Mouse (Mus musculus): ENCODE results near the gene Hint1. TPM values are rescaled to one million over a fixed set of nuclear protein-coding genes. Genes with fewer than 3 reads are reported as not detected.

The Hint1 gene
- polyA plus RNA-seq, 1 experiment from 2014 or later = 823 TPM

DNA sequence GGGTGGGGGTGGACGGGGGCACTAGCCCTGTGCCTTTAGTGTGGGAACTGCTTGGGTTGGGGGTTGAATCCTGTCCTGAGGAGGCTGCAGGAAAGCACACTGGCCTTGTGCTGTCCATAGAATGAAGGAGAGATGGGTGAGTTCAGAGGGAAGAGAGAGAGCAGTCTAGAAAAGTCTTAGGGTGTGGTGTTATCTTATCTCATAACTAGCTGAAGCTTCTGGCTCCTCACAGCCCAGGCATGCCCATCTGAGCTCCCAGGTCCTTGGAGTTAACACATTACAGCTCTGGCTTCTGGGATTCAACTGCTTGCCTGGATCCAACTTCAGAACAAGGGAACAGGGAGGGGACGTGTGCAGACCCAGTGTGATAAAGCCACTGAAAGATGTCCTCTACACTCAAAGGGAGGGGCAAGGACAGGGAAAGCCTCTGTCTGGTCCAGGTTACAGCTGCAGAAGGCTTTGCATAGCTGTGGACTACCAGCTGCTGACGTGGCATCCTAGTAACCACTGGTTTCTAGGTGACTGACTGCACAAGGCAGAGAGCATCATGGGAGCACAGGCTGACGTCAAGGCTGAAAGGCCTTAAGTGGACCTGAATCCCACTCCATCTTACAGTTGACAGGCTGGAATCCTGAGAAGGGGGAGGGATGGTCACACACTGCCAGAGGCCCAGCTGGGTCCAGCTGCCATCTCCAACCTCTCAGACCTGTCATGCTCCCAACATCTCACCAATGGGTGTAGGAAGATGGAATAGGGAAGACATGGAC, 37.9 kb downstream of the Hint1 start:
- WGBS = 42% methylated on average over 4 of the region's 4 CpGs
- no peak overlapping the region for H3K9ac ChIP-seq

DNA sequence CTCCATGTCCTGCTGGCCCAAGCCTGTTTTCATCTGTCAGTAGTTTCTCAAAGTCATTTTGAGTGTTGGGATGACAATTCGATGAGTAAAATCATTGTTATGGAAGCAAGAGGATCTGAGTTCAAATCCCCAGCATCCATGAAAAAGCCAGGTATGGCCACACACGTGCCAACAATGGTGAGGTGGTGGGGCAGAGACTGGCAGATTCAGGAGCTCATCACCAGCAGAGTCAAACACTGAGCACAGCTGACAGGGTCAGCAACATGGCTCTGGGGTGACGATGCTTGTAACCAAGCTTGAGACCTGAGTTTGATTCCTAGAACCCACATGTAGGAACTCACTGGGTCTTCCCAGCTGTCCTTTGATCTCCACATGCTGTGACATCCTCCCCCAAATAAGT, 38.9 kb downstream of the Hint1 start:
- WGBS = 76% methylated on average over 3 of the region's 3 CpGs
- H3K4me1 ChIP-seq (replicated peaks) = peaks cover 18% of the 10 kb centered on the region
- no peak overlapping the region for H3K27ac ChIP-seq
- no peak overlapping the region for H3K4me2 ChIP-seq
- H3K27me3 ChIP-seq = no peaks in the 10 kb centered on the region
- H3K4me3 ChIP-seq = no peak overlapping the region
- no peak overlapping the region for H3K9ac ChIP-seq
- H3K36me3 ChIP-seq = peaks cover 19% of the 10 kb centered on the region
- no peak for ATAC-seq (ENCODE audit: low FRiP score)
- H3K9me3 ChIP-seq = no peaks in the 10 kb centered on the region

More for the DNA sequence above, 37.9 kb downstream of the Hint1 start:
- Histone ChIP-seq H3K4me2 (no peak overlapping the region), H3K36me3 (peaks cover 11% of the 10 kb centered on the region), H3K27me3 (no peaks in the 10 kb centered on the region), H3K4me3 (no peak overlapping the region), H3K4me1 (replicated peaks) (peaks cover 18% of the 10 kb centered on the region), H3K27ac (no peak overlapping the region), H3K9me3 (no peaks in the 10 kb centered on the region)
- ATAC-seq (ENCODE audit: low FRiP score) = no peak

DNA sequence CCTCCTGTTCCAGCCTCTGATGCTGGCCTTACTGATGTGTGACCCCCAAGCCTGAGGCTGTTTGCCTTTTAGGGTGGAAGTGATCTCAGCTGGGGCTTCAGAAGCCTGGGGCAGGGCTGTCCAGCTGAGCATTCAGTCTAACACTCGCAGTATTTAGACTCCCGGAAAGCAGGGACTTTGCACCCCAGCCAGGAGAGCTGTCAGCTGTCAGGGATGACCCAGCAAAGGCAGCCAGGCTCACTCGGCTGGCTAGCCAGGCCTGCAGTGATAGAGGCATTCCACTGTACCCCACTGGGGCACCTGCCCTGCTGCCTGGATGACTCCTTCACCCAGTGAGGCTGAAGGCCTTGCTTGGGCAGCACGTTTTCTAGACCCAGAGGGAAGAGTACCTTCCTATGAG, 39.7 kb downstream of the Hint1 start:
- H3K36me3 ChIP-seq = peaks cover 27% of the 10 kb centered on the region
- H3K27me3 ChIP-seq = no peaks in the 10 kb centered on the region
- no peaks in the 10 kb centered on the region for H3K9me3 ChIP-seq
- no peak overlapping the region for H3K4me2 ChIP-seq
- H3K4me1 ChIP-seq (replicated peaks) = peaks cover 18% of the 10 kb centered on the region
- H3K27ac ChIP-seq = no peak overlapping the region
- no peak for ATAC-seq (ENCODE audit: low FRiP score)
- 70% methylated on average over 4 of the region's 4 CpGs for WGBS
- H3K4me3 ChIP-seq = no peak overlapping the region
- H3K9ac ChIP-seq = no peak overlapping the region

DNA sequence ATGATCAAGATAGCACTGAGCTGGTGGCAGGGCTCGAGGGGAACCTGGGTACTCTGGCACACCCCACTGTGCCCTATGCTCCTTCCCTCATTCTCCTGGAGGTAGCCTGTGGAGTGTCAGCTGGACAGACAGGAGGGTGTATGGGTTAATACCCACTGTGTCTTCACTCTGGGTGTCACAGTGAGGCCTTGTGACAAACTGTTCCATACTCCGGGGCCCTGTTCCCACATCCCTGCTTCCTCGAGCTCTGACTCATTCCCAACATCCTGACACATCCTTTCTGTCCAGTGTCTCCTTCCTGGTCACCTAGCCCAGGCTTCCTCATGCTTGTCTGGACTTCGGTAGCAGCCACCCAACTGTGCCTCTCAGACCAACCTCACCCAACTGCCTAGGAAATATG, 40.3 kb downstream of the Hint1 start:
- WGBS = 83% methylated on average over 4 of the region's 4 CpGs

DNA sequence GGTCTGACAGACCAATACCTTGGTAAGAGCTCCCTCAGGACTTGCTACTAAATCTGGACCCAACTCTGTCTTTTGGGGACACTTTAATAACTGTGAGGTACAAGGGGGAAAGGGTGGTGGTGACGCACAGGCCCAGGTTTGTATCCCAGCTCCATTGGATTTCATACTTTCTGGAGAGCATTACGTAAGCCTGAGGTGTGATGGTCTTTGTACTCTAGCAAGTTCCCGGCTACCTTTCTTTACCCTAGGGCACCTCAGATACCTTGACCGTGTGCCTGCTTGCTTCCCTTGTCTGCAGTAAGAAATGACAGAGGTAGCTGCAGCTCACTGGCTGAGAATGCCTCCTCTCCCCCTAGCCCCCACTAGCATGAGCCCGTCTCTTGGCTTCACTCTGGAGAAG, 41.1 kb downstream of the Hint1 start:
- no peak overlapping the region for H3K9ac ChIP-seq
- H3K4me1 ChIP-seq (replicated peaks) = peaks cover 17% of the 10 kb centered on the region
- no peak for ATAC-seq (ENCODE audit: low FRiP score)
- H3K9me3 ChIP-seq = no peaks in the 10 kb centered on the region
- peaks cover 39% of the 10 kb centered on the region for H3K36me3 ChIP-seq
- no peak overlapping the region for H3K4me2 ChIP-seq
- H3K27ac ChIP-seq = no peak overlapping the region
- H3K27me3 ChIP-seq = no peaks in the 10 kb centered on the region
- H3K4me3 ChIP-seq = no peak overlapping the region
- 90% methylated on average over 5 of the region's 5 CpGs for WGBS

More for the DNA sequence above, 40.3 kb downstream of the Hint1 start:
- Histone ChIP-seq H3K36me3 (peaks cover 33% of the 10 kb centered on the region), H3K27me3 (no peaks in the 10 kb centered on the region), H3K9me3 (no peaks in the 10 kb centered on the region), H3K4me1 (replicated peaks) (peaks cover 18% of the 10 kb centered on the region), H3K4me3 (no peak overlapping the region), H3K4me2 (no peak overlapping the region), H3K9ac (no peak overlapping the region), H3K27ac (no peak overlapping the region)
- no peak for ATAC-seq (ENCODE audit: low FRiP score)

DNA sequence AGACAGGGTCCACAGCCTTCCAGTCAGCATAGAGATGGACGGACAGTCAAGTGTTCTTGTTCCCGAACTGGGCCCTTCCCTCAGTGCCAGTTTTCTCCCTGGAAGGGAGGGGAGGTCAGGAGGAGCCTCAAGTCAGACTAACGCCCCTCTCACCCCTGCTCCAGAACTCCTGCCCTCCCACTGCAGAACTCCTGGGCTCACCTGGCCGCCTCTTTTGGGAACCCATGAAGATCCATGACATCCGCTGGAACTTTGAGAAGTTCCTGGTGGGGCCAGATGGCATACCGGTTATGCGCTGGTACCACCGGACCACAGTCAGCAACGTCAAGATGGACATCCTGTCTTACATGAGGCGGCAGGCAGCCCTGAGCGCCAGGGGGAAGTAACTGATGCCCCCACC, 43.1 kb downstream of the Hint1 start:
- Histone ChIP-seq H3K9ac (no peak overlapping the region), H3K27me3 (no peaks in the 10 kb centered on the region), H3K4me2 (no peak overlapping the region), H3K9me3 (no peaks in the 10 kb centered on the region), H3K27ac (no peak overlapping the region), H3K4me3 (no peak overlapping the region), H3K4me1 (replicated peaks) (peaks cover 3% of the 10 kb centered on the region; the same call in 1 of the 2 replicates), H3K36me3 (peaks cover 56% of the 10 kb centered on the region)
- ATAC-seq (ENCODE audit: low FRiP score) = no peak
- WGBS = 93% methylated on average over 11 of the region's 11 CpGs

DNA sequence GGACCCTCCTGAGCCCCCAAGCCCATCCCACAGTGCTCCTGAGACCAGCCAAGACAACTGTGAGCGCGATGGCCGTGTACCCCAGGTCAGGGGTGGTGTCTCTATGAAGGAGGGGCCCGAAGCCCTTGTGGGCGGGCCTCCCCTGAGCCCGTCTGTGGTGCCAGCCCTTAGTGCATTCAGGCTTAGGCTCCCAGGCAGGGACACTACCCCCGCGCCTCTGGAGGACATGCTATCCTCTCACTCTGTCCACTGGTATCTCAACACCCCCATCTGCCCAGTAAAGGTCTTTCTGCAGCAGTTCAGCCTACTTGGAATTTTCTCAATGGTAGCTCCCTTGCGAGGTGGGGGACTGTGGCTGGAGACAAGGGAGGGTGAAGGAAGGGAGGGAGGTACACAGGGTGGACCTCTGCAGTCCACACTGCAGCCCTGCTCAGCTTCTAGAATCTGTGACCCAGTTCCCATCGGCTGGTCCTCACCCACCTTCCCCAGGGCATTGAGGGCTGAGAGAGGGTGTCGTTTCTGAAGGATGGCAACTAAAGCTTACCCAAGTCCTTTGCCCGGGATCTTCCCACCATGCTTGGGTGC, 44.0 kb downstream of the Hint1 start:
- WGBS = 85% methylated on average over 12 of the region's 12 CpGs
- no peak for ATAC-seq (ENCODE audit: low FRiP score)
- Histone ChIP-seq H3K9me3 (no peaks in the 10 kb centered on the region), H3K27me3 (no peaks in the 10 kb centered on the region), H3K4me2 (no peak overlapping the region), H3K4me1 (replicated peaks) (no peaks in the 10 kb centered on the region), H3K9ac (no peak overlapping the region), H3K4me3 (no peak overlapping the region), H3K36me3 (peaks cover 65% of the 10 kb centered on the region), H3K27ac (no peak overlapping the region)

DNA sequence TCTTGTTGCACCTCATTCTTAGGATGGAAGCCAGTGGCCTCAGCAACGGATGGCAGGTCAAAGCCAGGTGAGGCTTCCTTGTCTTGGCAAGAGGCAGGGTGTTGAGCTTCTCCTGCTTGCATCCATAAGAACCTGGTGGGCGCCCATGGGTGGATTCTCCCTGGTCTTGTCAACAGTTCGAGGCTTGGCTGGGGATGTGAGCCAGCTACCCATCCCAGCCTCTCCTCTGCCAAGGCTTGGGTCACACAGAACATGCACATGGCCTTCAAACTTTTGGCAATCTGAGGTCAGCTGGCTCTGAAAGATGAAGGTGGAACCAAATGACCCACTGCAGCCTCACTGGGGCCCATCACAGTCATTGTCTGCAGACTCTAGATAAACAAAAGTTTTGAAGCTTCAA, 45.0 kb downstream of the Hint1 start:
- Histone ChIP-seq H3K9ac (no peak overlapping the region), H3K4me1 (replicated peaks) (no peaks in the 10 kb centered on the region), H3K27ac (no peak overlapping the region), H3K9me3 (no peaks in the 10 kb centered on the region), H3K4me2 (no peak overlapping the region), H3K27me3 (no peaks in the 10 kb centered on the region), H3K4me3 (no peak overlapping the region), H3K36me3 (peaks cover 73% of the 10 kb centered on the region)
- 97% methylated on average over 3 of the region's 3 CpGs for WGBS
- ATAC-seq (ENCODE audit: low FRiP score) = no peak

DNA sequence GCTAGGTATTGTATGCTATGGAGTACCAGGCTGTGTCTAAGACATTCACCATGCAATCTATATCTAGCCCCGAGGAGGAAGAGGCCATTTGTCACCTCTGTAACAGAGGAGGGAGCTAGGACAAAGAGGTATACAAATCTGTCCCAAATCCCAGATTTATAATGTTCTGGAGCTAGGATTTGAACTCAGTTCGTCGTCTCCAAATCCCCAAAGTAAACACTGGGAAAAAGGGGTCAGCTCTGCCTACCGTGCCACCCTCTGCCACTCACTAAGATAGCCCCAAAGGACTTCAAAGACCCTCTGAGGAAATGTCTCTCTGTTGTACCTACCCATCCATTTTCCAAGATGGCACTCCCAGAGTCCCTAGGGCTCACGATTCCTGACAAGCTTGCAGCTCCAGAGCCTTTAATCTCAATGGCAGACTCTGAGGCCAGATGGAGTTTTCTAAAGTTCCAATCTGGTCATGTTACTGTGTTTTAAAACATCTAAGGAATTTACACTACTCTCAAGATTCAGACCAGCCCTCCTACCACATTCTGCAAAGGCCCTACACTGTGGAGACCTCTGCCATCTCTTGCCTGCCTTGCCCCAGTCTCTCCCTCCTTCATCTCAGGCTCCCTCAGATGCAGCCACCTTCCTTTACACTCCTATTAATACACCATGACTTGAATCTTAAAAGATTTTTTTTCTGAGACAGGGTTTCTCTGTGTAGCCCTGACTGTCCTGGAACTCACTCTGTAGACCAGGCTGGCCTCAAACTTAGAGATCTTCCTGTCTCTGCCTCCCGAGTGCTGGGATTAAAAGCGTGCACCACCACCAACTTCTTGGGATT, 45.7 kb downstream of the Hint1 start:
- H3K9ac ChIP-seq = no peak overlapping the region
- no peaks in the 10 kb centered on the region for H3K9me3 ChIP-seq
- ATAC-seq (ENCODE audit: low FRiP score) = no peak
- 96% methylated on average over 7 of the region's 7 CpGs for WGBS
- peaks cover 80% of the 10 kb centered on the region for H3K36me3 ChIP-seq
- no peak overlapping the region for H3K27ac ChIP-seq
- H3K4me1 ChIP-seq (replicated peaks) = no peaks in the 10 kb centered on the region
- no peak overlapping the region for H3K4me2 ChIP-seq
- no peak overlapping the region for H3K4me3 ChIP-seq
- no peaks in the 10 kb centered on the region for H3K27me3 ChIP-seq

DNA sequence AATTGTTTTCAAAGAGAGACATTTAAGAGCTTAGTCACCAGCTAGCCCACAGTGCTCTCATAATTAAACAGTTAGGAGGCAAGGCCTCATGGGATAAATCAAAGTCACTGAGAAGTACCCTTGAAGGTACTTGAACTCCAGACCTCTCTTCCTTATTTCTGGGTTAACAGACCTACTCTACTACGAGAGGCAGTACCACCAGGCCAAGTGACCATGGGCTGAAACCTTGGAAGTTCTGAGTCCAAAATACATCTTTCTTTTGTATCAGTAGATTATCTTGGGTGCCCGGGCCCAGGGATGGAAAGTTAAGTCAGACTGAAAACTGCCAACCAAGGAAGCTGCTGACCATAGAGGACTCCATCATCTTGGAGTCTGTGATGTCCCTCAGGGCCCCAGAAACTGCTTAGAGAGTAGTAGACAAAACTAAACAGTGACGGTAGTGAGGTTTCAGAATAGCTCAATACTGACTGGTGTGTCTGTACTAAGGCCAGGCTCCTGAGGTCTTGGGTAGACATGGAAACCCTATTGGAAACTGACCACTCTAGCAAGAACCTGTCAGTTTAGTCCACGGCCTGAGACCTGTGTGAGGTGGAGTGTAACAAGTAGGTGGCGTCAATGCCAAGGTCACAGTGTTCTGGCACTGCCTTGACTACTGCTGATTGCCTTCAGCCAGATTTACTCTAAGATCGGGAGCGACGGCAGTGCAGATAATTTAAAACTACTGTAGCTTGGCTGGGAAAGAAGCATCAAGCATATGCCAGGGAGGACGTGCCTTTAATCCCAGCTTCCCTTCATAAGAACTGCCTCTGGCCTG, 46.5 kb downstream of the Hint1 start:
- Histone ChIP-seq H3K9me3 (no peaks in the 10 kb centered on the region), H3K27me3 (no peaks in the 10 kb centered on the region), H3K36me3 (peaks cover 88% of the 10 kb centered on the region), H3K4me3 (no peak overlapping the region), H3K4me1 (replicated peaks) (no peaks in the 10 kb centered on the region), H3K9ac (no peak overlapping the region), H3K27ac (no peak overlapping the region), H3K4me2 (no peak overlapping the region)
- WGBS = 90% methylated on average over 9 of the region's 9 CpGs
- ATAC-seq (ENCODE audit: low FRiP score) = no peak

DNA sequence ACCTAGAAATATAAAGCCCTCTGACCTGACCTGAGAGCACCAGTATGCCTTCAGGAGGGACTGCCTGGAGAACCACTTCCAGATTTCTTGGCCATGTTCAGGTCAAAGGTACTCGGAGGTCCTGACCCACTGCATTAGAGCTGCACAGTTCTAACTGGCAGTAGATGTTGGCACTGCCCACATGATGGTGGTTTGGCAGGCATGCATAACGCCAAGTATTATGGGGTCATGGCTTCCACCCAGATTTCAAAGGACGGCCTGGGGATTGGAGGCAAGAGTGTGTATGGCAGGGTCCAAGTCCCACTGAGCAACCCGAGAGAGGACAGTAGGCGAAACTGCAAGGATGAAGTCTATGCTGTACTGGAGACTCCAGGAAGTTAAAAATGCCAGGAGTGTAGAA, 47.7 kb downstream of the Hint1 start:
- H3K4me2 ChIP-seq = no peak overlapping the region
- ATAC-seq (ENCODE audit: low FRiP score) = no peak
- 100% methylated on average over 5 of the region's 5 CpGs for WGBS
- no peak overlapping the region for H3K27ac ChIP-seq
- H3K27me3 ChIP-seq = no peaks in the 10 kb centered on the region
- H3K36me3 ChIP-seq = peaks cover 91% of the 10 kb centered on the region
- H3K4me1 ChIP-seq (replicated peaks) = no peaks in the 10 kb centered on the region
- no peak overlapping the region for H3K4me3 ChIP-seq
- no peak overlapping the region for H3K9ac ChIP-seq
- no peaks in the 10 kb centered on the region for H3K9me3 ChIP-seq

DNA sequence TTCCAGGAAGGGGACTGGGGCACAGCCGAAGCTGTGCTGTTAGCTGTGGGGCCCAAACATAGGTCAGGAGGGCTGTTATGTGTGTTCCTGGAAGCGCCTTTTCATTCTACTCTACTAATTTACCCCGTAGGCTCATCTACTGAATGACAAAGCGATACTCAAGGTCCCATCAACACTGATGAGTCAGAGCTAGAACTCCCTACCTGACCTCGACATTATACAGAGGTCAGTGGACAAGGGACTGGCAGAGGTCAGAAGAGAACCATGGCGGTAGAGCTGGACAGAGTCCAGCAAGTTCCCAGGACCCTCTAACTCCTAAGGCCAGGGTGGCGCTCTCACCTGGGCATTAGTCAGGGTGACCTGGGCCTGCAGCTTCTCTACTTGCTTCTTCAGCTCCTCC, 51.3 kb downstream of the Hint1 start:
- 97% methylated on average over 7 of the region's 7 CpGs for WGBS
- H3K27me3 ChIP-seq = no peaks in the 10 kb centered on the region
- ATAC-seq (ENCODE audit: low FRiP score) = no peak
- H3K36me3 ChIP-seq = peaks cover 86% of the 10 kb centered on the region
- H3K4me3 ChIP-seq = no peak overlapping the region
- no peak overlapping the region for H3K27ac ChIP-seq
- no peaks in the 10 kb centered on the region for H3K4me1 ChIP-seq (replicated peaks)
- no peaks in the 10 kb centered on the region for H3K9me3 ChIP-seq
- no peak overlapping the region for H3K4me2 ChIP-seq
- no peak overlapping the region for H3K9ac ChIP-seq

Measured in hindbrain, embryonic 13.5 days (tissue).